Mouse (Mus musculus) myocyte (in vitro differentiated cells): ENCODE measurements around the gene Prdm9. TPM values are rescaled to one million over a fixed set of nuclear protein-coding genes. Genes with fewer than 3 reads are reported as not detected.
A peak's percentile ranks its signal among the peaks of the same experiment; 100 is the strongest.

ENCODE experiments used
- H3K27me3 ChIP-seq: one replicate; pipeline ENCODE4 v1.6.1; 2011; ENCODE audit not compliant: control insufficient read depth, insufficient read depth, insufficient read length
- H3K36me3 ChIP-seq: one replicate; pipeline ENCODE4 v1.6.1; 2011; ENCODE audit not compliant: control insufficient read depth, insufficient read depth
- H3K4me2 ChIP-seq: one replicate; pipeline ENCODE4 v1.6.1; 2011; ENCODE audit warnings: low read depth, control low read depth
- H3K4me3 ChIP-seq: one replicate; pipeline ENCODE4 v1.5.1; 2011; ENCODE audit warnings: mild to moderate bottlenecking, control low read depth, moderate library complexity
- H3K79me2 ChIP-seq: one replicate; pipeline ENCODE4 v1.6.1; 2011; ENCODE audit not compliant: control insufficient read depth, insufficient read depth
- H3ac ChIP-seq: one replicate; pipeline ENCODE4 v1.6.1; 2011; ENCODE audit not compliant: control insufficient read depth, insufficient read length
- CEBPB ChIP-seq: IDR thresholded peaks from 2 replicates; pipeline ENCODE4 v1.6.1; 2011; ENCODE audit warnings: mild to moderate bottlenecking, moderate library complexity; ENCODE audit not compliant: poor library complexity, insufficient read depth, severe bottlenecking
- E2F4 ChIP-seq: IDR thresholded peaks from one replicate; pipeline ENCODE4 v1.6.1; 2011; ENCODE audit warnings: mild to moderate bottlenecking, control low read depth, moderate library complexity; ENCODE audit not compliant: insufficient read depth
- MAX ChIP-seq: IDR thresholded peaks from one replicate; pipeline ENCODE4 v1.6.1; 2011; ENCODE audit warnings: low read depth, mild to moderate bottlenecking, control low read depth
- MYOD1 ChIP-seq, 3 experiments: IDR thresholded peaks; one replicate each; pipeline ENCODE4 v1.6.1; 2011; ENCODE audit warnings: control low read depth in 2 of 3, low read depth in 2 of 3, mild to moderate bottlenecking in 2 of 3, moderate library complexity in 1 of 3; ENCODE audit not compliant: insufficient read length in 2 of 3, control insufficient read depth in 1 of 3
- MYOG ChIP-seq, 3 experiments: IDR thresholded peaks; one replicate each; pipeline ENCODE4 v1.6.1; 2011; ENCODE audit warnings: control low read depth in 2 of 3, low read depth in 2 of 3, mild to moderate bottlenecking in 2 of 3; ENCODE audit not compliant: insufficient read length in 2 of 3, control insufficient read depth in 1 of 3, insufficient read depth in 1 of 3
- POLR2A ChIP-seq: IDR thresholded peaks from one replicate; pipeline ENCODE4 v1.6.1; 2011; ENCODE audit warnings: low read depth, mild to moderate bottlenecking, control low read depth, moderate library complexity; ENCODE audit not compliant: insufficient read length
- POLR2AphosphoS2 ChIP-seq: IDR thresholded peaks from one replicate; pipeline ENCODE4 v1.6.1; 2011; ENCODE audit warnings: low read depth, control low read depth; ENCODE audit not compliant: insufficient read length
- REST ChIP-seq: IDR thresholded peaks from one replicate; pipeline ENCODE4 v1.6.1; 2011; ENCODE audit warnings: mild to moderate bottlenecking, control low read depth, moderate library complexity; ENCODE audit not compliant: insufficient read depth, insufficient read length
- SRF ChIP-seq: IDR thresholded peaks from one replicate; pipeline ENCODE4 v1.6.1; 2011; ENCODE audit warnings: low read depth; ENCODE audit not compliant: control insufficient read depth, insufficient read length
- TCF12 ChIP-seq: IDR thresholded peaks from one replicate; pipeline ENCODE4 v1.6.1; 2011; ENCODE audit warnings: mild to moderate bottlenecking, control low read depth; ENCODE audit not compliant: poor library complexity, insufficient read depth, severe bottlenecking
- TCF3 ChIP-seq: IDR thresholded peaks from one replicate; pipeline ENCODE4 v1.6.1; 2011; ENCODE audit warnings: low read depth, control low read depth; ENCODE audit not compliant: insufficient read length
- USF1 ChIP-seq: IDR thresholded peaks from one replicate; pipeline ENCODE4 v1.6.1; 2011; ENCODE audit warnings: low read depth, mild to moderate bottlenecking, control low read depth, moderate library complexity
- polyA plus RNA-seq: library from polyadenylated mRNA; unstranded; fragments of >200 nt; fragmentation: generic; extraction: Trizol; gene quantifications from one replicate; pipeline ENCODE4 v1.2.1, GENCODE M21; 2012; ENCODE audit warnings: missing spikeins

Gene Prdm9
- 1.2 TPM for polyA plus RNA-seq

DNA sequence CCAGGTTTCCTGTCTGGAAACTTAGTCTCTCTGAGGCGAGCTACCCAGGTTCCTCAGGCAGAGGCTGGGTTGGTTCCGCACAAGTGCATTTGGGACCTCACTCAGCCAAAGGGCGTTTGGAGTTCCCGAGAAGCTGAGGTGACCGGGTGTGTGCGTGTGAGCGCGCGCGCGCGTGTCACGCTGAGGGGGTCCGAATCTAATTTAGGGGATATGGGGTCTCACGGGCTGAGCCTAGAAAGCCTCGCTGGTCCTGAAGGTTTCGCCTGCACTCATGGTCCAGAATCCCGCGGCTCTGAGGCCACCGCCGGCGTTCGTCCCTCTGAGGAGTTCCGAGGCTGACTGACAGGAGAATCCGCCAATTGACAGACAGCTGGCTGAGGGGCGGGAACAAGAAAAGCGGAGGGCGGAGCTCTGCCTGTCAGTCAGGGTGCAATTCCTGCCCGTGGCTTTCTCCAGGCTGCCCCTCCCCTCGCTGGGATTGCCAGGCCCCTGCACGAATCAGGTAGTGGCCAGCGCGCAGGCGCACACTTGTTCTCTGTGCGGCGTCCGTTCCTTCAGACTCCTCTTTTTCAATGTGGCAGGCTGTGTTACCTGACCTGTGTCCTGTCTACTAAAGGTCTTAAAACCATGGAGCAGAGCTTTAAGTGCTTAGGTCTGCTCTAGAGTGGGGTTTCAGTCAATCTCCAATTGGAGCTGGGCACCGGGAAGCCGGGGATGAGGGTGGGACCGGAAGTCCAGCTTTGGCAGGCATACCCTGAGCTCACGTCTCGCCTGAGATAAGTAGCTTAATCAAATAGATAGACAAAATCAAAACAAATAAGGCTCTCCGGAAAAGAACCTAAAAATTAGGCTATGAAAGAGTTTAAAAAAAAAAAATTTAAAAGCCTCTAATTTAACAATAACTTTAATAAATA lies at the start of gene Prdm9:
Gene Prdm9, minus strand, starts transcription at position 341 of the 914 bp plus-strand sequence.
- H3K4me3 ChIP-seq = peak within 1 kb of the TSS; percentile 55
- peak within 1 kb of the TSS; percentile 33 for H3ac ChIP-seq
- H3K4me2 ChIP-seq = peak within 1 kb of the TSS; percentile 94
- no peaks in the 10 kb centered on the region for H3K79me2 ChIP-seq
- TF ChIP-seq TCF12 (no peak), REST (no peak), TCF3 (peak; percentile 1), SRF (peak; percentile 92), CEBPB (no peak), MYOD1 (IDR thresholded peaks at IDR 0.05; ENCODE audit: control insufficient read depth in 1 of 3, insufficient read length in 2 of 3, low read depth in 2 of 3) (no peak), POLR2AphosphoS2 (no peak), POLR2A (peak; percentile 84), E2F4 (peak; percentile 14), USF1 (no peak), MYOG (IDR thresholded peaks at IDR 0.05; ENCODE audit: control insufficient read depth in 1 of 3, insufficient read depth in 1 of 3, insufficient read length in 2 of 3, low read depth in 2 of 3) (no peak), MAX (no peak)
- no peaks in the 10 kb centered on the region for H3K27me3 ChIP-seq
- H3K36me3 ChIP-seq = no peaks in the 10 kb centered on the region

DNA sequence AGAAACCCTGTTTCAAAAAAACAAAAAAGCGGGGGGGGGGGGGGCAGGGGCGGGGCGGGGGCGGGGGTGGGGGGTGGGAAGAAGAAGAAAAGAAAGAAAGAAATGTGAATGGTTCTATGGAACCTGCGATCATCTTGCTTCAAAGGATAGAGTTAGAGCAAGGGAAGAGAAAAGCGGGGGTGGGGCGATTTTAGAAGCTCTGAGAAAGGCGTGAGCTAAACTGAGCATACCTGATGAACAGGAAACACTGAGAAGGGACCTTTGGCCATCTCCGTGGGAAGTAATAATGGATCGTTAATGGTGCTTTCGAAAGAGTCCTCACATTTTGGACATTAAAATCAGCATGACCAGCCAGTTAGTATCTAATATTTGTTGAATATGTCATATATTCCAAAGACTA lies 35.3 kb upstream of the Prdm9 start:
- Histone ChIP-seq H3ac (no peak overlapping the region), H3K27me3 (no peaks in the 10 kb centered on the region), H3K4me3 (no peak overlapping the region), H3K4me2 (no peak overlapping the region), H3K36me3 (no peaks in the 10 kb centered on the region), H3K79me2 (no peaks in the 10 kb centered on the region)
- TF ChIP-seq CEBPB (no peak), TCF3 (no peak)

DNA sequence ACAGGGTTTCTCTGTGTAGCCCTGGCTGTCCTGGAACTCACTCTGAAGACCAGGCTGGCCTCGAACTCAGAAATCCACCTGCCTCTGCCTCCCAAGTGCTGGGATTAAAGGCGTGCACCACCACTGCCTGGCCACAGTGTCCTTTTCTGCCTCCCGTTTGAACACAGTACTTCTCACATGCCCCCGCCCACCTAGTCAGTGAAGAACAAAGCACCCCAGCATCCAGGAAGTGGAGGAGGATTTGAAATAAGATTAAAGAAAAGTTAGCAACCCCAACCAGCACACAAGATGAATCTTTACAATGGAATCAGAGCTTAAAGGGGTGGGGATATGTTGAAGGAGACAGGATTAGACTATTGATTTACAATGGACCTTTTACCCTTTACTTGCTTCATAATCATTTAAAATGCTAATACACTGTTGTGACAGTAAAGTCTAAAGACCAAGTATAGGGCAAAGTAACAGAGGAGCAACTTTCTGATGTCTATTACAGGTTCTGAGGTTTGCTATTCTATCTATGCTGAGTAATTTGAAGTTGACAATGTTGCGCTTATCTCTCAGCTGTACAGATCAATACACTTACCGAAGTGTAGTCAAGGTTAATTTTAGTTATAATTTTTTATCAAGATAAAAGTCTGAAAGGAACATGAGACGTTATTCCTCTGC lies 27.2 kb upstream of the Prdm9 start:
- TF ChIP-seq MYOG (IDR thresholded peaks at IDR 0.05; ENCODE audit: control insufficient read depth in 1 of 3, insufficient read depth in 1 of 3, insufficient read length in 2 of 3, low read depth in 2 of 3) (no peak), POLR2A (no peak), TCF3 (no peak), USF1 (no peak), E2F4 (no peak), MYOD1 (IDR thresholded peaks at IDR 0.05; ENCODE audit: control insufficient read depth in 1 of 3, insufficient read length in 2 of 3, low read depth in 2 of 3) (no peak)
- no peaks in the 10 kb centered on the region for H3K79me2 ChIP-seq

DNA sequence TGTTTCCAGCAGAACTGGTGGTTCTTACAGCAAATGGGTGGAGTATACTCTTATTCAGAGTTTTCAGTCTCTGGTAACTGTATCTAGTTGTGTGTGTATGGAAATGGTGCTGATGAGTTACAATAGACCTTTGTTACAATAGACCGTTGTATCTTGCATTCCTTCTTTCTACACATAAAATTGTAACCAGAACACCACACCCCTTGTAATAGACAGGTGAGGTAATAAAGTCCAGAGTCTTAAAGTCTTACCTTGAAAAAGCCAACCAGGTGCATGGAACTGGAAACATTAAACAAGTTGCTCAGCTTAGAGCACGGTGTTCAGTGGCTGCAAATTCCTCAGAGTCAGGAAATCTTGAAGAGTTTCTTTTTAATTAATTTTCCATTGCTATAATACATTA lies 24.0 kb upstream of the Prdm9 start:
- H3K4me3 ChIP-seq = no peak overlapping the region
- TF ChIP-seq POLR2A (no peak), REST (no peak), TCF3 (no peak), SRF (no peak), TCF12 (no peak), POLR2AphosphoS2 (no peak), CEBPB (no peak), USF1 (no peak), MAX (no peak)
- no peaks in the 10 kb centered on the region for H3K27me3 ChIP-seq
- H3K4me2 ChIP-seq = no peak overlapping the region
- H3K79me2 ChIP-seq = no peaks in the 10 kb centered on the region
- no peak overlapping the region for H3ac ChIP-seq
- H3K36me3 ChIP-seq = no peaks in the 10 kb centered on the region

More for the DNA sequence above, 27.2 kb upstream of the Prdm9 start:
- Histone ChIP-seq H3ac (no peak overlapping the region), H3K36me3 (no peaks in the 10 kb centered on the region), H3K4me2 (no peak overlapping the region), H3K4me3 (no peak overlapping the region), H3K27me3 (no peaks in the 10 kb centered on the region)

DNA sequence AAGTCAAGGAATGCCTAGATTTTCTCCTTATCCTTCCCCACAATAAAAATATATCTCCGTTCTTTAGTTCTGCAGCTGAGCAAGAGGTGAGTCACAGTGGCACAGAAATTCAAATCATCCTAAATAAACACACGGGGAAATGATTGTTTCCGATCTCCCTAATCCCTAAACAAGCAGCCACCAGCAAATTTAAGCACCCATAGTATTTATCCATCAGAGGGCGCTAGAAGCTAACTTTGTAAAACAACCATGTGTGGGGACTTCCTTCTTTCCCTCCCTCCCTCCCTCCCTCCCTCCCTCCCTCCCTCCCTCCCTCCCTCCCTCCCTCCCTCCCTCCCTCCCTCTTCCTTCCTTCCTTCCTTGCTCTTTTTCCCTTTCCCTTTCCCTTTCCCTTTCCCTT lies 21.5 kb upstream of the Prdm9 start:
- H3K36me3 ChIP-seq = no peaks in the 10 kb centered on the region
- no peak overlapping the region for H3K4me3 ChIP-seq
- H3K79me2 ChIP-seq = no peaks in the 10 kb centered on the region
- no peak for TF ChIP-seq MAX
- no peak overlapping the region for H3ac ChIP-seq
- peak overlapping the region; percentile 44 for H3K4me2 ChIP-seq
- no peaks in the 10 kb centered on the region for H3K27me3 ChIP-seq
